Mouse (Mus musculus) ES-Bruce4 (cell line): Measurements from ENCODE around the gene Sh3tc1.

Experiments used
- CTCF ChIP-seq: IDR thresholded peaks from one replicate; pipeline ENCODE4 v1.8.1; 2011; ENCODE audit warnings: low read depth, low read length
- EP300 ChIP-seq: IDR thresholded peaks from 2 replicates; pipeline ENCODE4 v1.6.1; 2011; ENCODE audit warnings: low read depth, low read length; ENCODE audit not compliant: insufficient read depth
- POLR2A ChIP-seq: IDR thresholded peaks from one replicate; pipeline ENCODE4 v1.8.1; 2011; ENCODE audit warnings: low read length; ENCODE audit not compliant: insufficient read depth

DNA sequence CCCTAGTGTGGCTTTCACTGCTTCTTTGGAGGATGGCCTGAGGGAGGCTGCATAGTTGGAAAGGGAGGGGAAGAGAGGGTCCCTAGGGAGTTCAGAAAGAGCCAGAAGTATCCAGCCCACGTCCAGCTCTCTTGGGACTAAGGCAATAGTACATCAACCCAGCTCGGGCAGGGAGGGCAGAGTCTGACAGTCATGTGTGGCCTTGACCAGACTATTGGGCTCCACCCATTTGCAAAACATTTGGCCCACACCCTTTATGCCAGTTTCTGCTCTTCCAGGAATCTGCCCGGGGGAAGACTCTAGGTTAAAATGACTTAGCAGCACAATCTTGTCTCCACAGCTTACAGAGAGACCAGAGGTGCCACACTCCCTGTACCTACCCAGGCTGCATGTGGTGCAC is 29.3 kb downstream of the Sh3tc1 start:
- TF ChIP-seq EP300 (no peak), CTCF (no peak), POLR2A (no peak)
